Mouse (Mus musculus) adrenal gland, postnatal 4 days (tissue): ENCODE measurements around the gene Dnmt1. TPM values are rescaled to one million over a fixed set of nuclear protein-coding genes. Genes with fewer than 3 reads are reported as not detected.

Experiments used
- DNase-seq, 2 experiments: peaks; one replicate each; pipeline ENCODE4 v3.0.0; 2021 to 2022; ENCODE audit warnings: low spot score in 2 of 2, mixed read lengths in 2 of 2
- total RNA-seq, 2 experiments: library from RNA; stranded (reverse); gene quantifications; 2 replicates each; pipeline ENCODE4 v1.2.3; 2021

The Dnmt1 gene
- total RNA-seq, 2 experiments from 2014 or later = 71.8 to 89.6 TPM

DNA sequence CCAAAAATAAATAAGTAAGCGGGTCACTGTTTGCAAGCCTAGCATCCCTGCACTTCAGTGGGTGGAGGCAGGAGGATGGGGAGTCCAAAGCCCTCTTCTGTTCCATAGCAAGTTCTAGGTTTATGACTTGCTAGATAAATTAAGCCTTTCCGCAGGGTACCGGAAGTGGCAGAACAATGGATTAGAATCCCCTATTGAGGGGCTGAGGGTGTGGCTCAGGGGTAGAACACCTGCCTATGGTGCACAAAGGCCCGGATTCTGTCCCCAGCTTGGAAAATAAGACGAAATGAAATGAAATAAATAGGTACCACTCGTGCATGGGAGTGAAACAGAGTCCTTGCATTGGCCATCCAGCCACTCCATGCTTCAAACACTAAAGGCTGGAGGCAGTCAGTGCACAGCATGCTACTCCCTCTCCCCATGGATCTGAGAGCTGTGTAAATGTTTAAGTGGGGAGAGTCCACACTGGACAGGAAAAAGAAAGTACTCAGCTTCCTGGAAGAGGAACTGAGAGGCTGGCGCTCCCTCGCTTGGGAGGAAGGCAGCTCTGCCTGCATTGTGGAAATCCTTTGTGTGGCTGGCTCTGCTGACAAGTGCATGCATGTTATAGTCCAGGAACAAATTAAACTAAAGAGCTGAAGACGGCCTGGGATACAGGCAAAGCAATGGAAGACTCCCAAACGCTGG lies 18.9 kb upstream of the Dnmt1 start:
- no peak for DNase-seq

GRCm38 (mm10) chr9:20976961-20977689 lies 17.4 kb upstream of the Dnmt1 start:
- DNase-seq = no peak

DNA sequence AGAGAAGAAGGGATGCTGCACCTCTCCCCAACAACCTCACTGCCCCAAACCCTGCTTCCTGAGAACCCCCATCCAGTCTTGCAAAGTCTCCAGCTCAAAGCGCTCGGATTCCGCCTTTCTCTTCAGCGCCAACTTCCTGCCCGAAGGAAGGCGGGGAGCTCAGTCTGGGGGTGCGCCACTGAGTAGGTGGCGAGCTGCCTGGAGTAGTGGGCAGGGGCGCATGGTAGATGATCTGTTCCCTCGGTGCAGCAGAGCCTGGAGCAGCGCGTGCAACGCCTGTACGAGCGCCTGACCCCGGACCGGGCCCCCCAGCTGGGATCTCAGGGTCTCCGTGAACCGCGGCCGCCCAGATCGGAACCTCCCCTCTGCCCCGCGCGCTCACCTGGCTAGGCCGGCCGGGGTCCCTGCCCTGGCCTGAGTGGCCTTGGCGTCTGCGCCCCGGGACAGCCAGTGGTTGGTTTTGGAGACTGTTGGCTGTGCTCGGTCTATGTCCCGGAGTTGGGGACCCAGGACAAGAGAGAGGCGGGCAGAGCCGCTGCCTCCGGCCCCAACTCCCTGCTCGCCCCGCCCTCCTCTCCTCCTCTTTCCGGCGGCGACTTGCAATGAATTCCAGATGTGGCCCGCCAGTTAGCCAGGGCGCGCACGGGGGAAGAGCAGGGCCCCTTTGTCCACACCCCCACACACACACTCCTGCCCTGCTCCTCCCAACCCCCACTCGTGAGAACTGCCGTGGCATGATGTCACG lies 16.7 kb upstream of the Dnmt1 start, which contains the start of gene S1pr2:
Gene S1pr2, minus strand, starts transcription at position 566 of the 745 bp plus-strand sequence.
- peak; percentile 63 to 71 for DNase-seq

DNA sequence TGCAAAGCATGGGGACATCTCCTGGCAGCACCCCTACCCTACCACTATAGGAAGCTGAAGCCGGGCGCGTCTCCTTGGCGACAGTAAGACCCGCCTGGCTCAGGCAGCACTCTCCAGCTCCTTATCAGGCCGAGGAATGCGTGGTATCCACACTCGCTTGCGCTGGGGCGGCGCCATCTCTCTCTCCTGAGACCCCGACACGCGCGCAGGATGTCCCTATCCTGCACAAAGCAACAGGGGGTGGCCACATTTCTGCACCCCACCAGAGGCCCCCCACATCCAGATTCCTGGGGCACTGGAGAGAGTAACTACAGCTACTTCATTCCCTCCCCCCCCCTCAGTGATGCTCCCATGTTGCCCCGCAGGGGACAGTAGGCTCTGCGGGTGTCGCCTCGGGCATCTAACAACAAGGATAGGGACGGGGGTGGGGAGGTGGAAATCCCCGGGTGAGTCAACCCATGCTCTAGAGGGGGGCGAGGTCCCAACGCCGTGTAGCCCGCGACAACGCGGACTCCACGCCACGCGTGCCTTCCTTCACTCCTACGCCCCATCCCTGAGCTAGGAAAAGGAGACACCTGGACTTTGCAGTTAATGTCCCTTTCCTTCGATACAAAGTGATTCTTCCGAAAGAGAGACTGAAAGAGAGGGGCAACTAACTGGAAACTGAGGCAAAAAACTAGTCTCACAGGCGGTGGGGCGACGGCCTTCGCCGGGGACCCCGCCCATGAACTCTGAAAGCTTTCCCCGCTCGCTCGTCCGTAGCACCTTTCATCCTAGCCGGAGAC lies 15.9 kb upstream of the Dnmt1 start:
- no peak for DNase-seq

GRCm38 (mm10) chr9:20973682-20974075 lies 14.0 kb upstream of the Dnmt1 start:
- DNase-seq = no peak

DNA sequence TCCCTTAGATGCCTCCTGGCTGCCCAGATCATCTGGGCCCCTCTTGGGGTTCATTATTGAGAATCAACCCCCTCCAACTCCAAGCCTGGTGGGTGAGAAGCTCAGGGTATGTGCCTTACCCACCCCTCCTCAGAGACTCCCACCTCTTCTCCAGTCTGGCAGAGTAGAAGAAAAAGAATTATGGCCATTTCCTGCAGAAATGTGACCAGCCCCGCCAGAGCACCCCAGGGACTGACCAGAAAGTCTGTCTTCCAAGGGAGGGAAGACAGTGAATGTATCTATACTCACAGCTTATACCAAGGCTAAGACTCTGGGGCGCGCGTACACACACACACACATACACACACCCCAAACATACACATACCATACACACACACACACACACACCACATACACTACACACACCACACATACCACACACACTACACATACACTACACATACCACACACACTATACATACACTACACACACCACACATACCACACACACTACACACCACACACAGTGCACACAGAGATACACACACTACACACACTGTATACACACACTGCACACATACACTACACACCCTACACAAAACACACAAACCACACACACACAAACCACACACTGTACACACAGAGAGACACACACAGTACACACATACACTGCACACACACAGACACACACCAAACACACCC lies 13.5 kb upstream of the Dnmt1 start:
- DNase-seq = no peak

- DNase-seq = no peak
These were observed 12.7 kb upstream of the Dnmt1 start for GRCm38 (mm10) chr9:20972141-20972992.

- DNase-seq = no peak
These were observed 12.1 kb upstream of the Dnmt1 start for GRCm38 (mm10) chr9:20971751-20972140.

DNA sequence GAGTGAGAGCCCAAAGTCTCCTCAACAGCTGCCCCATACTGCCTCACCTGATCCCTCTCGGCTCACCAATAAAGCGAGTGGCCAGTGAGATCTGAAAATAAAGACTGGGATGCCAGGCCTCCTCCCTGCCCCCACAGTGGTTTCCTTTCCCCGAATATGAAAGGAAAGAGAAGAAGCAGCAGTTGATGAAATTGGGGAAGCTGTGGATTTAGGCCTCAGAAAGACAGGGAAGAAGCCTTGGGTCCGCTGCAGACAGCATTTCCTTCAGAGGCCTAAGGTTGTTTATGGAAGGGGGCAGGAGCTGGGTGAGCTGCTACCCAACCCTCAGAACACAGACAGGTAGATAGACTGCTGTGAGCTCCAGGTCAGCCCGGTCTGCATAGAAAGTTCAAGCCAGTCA lies 7.1 kb upstream of the Dnmt1 start:
- DNase-seq = no peak

GRCm38 (mm10) chr9:20966008-20966407 lies 6.3 kb upstream of the Dnmt1 start:
- no peak for DNase-seq

- no peak for DNase-seq
These were observed 5.9 kb upstream of the Dnmt1 start for GRCm38 (mm10) chr9:20965606-20966005.

- no peak for DNase-seq
These were observed 1.9 kb upstream of the Dnmt1 start for GRCm38 (mm10) chr9:20961557-20961956.

- DNase-seq = no peak
These were observed 2.7 kb downstream of the Dnmt1 start for GRCm38 (mm10) chr9:20956989-20957388.

DNA sequence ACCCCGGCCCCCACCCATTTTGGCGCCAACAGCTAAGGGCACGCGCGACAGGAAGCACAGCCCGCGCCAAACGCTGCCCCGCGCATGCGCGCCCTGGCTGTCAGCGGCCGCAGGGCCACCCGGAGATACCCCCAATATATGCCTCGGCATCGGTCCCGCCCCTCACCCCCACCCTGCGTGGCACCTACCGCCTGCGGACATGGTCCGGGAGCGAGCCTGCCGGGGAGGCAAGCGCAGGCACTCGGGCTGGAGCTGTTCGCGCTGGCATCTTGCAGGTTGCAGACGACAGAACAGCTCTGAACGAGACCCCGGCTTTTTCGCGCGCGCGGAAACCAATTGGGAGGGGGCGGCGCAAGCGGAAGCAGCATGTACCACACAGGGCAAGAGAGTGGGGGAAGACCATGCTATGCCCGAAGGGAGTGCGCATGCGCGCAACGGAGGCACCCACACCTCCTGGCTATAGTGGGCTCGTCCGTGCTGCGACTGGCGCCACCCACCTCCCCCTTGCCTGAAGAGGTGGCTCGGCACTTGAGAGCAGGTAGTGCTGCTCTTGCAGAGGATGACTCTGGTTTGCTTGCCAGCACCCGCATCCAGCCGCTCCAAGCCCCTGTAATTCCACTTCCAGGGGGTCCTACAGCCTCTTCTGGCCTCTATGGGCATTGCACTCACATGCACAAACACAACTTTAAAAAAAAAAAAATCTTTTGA lies 7.0 kb downstream of the Dnmt1 start:
- DNase-seq = peak; percentile 88 to 94

- no peak for DNase-seq
These were observed 7.6 kb downstream of the Dnmt1 start for GRCm38 (mm10) chr9:20951966-20952519.

DNA sequence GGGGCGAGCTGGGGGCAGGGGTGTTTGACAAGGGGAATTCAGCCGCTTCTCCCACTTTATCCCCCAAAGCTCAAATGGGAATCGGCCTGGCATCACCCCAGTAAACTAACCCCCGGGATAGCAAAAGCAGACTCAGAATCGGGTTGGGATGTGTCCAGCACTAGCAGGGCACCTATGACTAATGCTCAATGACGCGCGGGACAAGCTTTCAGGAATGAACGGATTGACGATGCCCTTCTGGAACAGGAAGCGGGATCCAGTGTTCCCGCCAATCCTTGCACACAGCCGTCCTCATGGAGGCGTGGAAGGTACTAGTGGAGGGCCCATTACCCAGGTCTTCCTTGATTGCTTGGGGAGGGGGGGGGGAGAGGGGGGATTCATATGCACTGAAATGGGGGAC lies 8.2 kb downstream of the Dnmt1 start:
- no peak for DNase-seq

- no peak for DNase-seq
These were observed 9.3 kb downstream of the Dnmt1 start for GRCm38 (mm10) chr9:20950419-20950818.

DNA sequence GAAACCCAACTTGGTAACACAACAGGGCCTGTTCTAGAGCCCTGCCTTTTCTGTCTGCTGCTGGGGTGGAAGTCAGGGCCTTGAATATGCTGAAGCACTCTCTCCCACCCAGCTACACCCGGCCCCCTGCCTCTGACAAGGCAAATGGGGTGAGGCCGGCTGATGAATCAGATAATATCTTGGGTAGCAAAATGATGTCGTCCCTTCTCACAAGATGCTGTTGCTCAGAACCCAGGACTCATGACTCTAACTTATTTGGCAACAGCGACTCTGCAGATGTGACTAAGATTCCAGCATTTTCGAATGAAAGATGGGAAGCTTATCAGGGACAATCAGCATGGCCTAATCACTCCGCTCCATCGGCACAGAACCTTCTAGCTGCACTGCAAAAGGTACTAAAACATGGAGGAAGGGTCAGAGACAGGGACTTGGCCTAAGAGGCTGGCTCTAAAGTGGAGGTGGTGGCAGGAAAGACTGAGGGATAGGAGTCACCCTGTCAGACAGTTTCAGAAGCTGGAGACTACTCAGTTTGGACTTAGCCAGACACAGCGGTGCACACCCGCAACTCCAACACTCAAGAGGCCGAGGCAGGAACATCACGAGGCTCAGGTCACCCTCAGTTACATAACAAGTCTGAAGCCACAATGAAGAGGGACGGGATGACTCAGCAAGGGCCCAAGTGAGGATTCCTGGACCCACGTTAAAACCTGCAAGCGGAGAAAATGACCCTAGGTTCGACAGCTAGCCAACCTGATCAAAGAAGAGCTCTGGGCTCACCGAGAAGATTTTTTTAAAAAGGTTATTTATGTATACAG lies 13.4 kb downstream of the Dnmt1 start:
- DNase-seq = no peak
